Mouse (Mus musculus): Measurements from ENCODE around the gene Usp11. TPM values are rescaled to one million over a fixed set of nuclear protein-coding genes. Genes with fewer than 3 reads are reported as not detected.
A peak's percentile ranks its signal among the peaks of the same experiment; 100 is the strongest.

Gene Usp11
- polyA plus RNA-seq (2014; fragmentation: Nextera tagmentation; extraction: Ambion mirVana), result 81.4 and 91.6 TPM in 2 replicates

- H3K27ac ChIP-seq, result peak within 1 kb of the TSS; percentile 89
- 20% methylated on average over 32 of the region's 32 CpGs for WGBS
- peak within 1 kb of the TSS; percentile 74 for H3K9ac ChIP-seq
- no peaks in the 10 kb centered on the region for H3K4me1 ChIP-seq (replicated peaks; ENCODE audit: control insufficient read depth, insufficient read depth, low read length)
- ATAC-seq (ENCODE audit: low FRiP score), result peak; percentile 84
- no peaks in the 10 kb centered on the region for H3K9me3 ChIP-seq (ENCODE audit: control insufficient read depth, low read length)
- peaks cover 7% of the 10 kb centered on the region for H3K36me3 ChIP-seq (replicated peaks; ENCODE audit: control insufficient read depth, insufficient read depth)
- H3K27me3 ChIP-seq (ENCODE audit: control insufficient read depth, insufficient read depth, low read length), result no peaks in the 10 kb centered on the region
- peak; percentile 71 for DNase-seq (ENCODE audit: low spot score)
- peak within 1 kb of the TSS; percentile 61 for H3K4me3 ChIP-seq (replicated peaks; ENCODE audit: low read length)
- H3K4me2 ChIP-seq (replicated peaks), result peak within 1 kb of the TSS; percentile 55
These were observed at the start of gene Usp11 for GRCm38 (mm10) chrX:20703741-20704290. TSS of gene Usp11 (plus strand) at chrX:20703906.

- DNase-seq (ENCODE audit: low spot score) (no peak), ATAC-seq (ENCODE audit: low FRiP score) (no peak)
- Histone ChIP-seq H3K27ac (no peak overlapping the region), H3K4me1 (replicated peaks; ENCODE audit: control insufficient read depth, insufficient read depth, low read length) (0 out of 2 replicates have a peak, but pooled peaks cover 6% of the 10 kb centered on the region), H3K9ac (no peak overlapping the region), H3K4me3 (replicated peaks; ENCODE audit: low read length) (peak overlapping the region; percentile 43), H3K27me3 (ENCODE audit: control insufficient read depth, insufficient read depth, low read length) (no peaks in the 10 kb centered on the region), H3K36me3 (replicated peaks; ENCODE audit: control insufficient read depth, insufficient read depth) (no peaks in the 10 kb centered on the region), H3K9me3 (ENCODE audit: control insufficient read depth, low read length) (no peaks in the 10 kb centered on the region), H3K4me2 (replicated peaks) (peak overlapping the region; percentile 71)
- WGBS, result 32% methylated on average over 5 of the region's 5 CpGs
These were observed 46.1 kb upstream of the Usp11 start for GRCm38 (mm10) chrX:20657593-20657992.

GRCm38 (mm10) chrX:20658026-20658652 is 45.6 kb upstream of the Usp11 start, which contains the start of gene Uba1:
TSS of gene Uba1 (plus strand) at chrX:20658326.
- peak within 1 kb of the TSS; percentile 71 for H3K4me2 ChIP-seq (replicated peaks)
- no peaks in the 10 kb centered on the region for H3K36me3 ChIP-seq (replicated peaks; ENCODE audit: control insufficient read depth, insufficient read depth)
- WGBS, result 18% methylated on average over 27 of the region's 27 CpGs
- H3K4me1 ChIP-seq (replicated peaks; ENCODE audit: control insufficient read depth, insufficient read depth, low read length), result 0 out of 2 replicates have a peak, but pooled peaks cover 6% of the 10 kb centered on the region
- no peak within 1 kb of the TSS for H3K27ac ChIP-seq
- H3K9ac ChIP-seq, result peak within 1 kb of the TSS; percentile 40
- ATAC-seq (ENCODE audit: low FRiP score) (peak; percentile 87), DNase-seq (ENCODE audit: low spot score) (peak; percentile 81)
- H3K9me3 ChIP-seq (ENCODE audit: control insufficient read depth, low read length), result no peaks in the 10 kb centered on the region
- H3K27me3 ChIP-seq (ENCODE audit: control insufficient read depth, insufficient read depth, low read length), result no peaks in the 10 kb centered on the region
- H3K4me3 ChIP-seq (replicated peaks; ENCODE audit: low read length), result peak within 1 kb of the TSS; percentile 43

GRCm38 (mm10) chrX:20658891-20659406 is 44.8 kb upstream of the Usp11 start:
- DNase-seq (ENCODE audit: low spot score) (no peak), ATAC-seq (ENCODE audit: low FRiP score) (no peak)
- no peaks in the 10 kb centered on the region for H3K36me3 ChIP-seq (replicated peaks; ENCODE audit: control insufficient read depth, insufficient read depth)
- 0 out of 2 replicates have a peak, but pooled peaks cover 6% of the 10 kb centered on the region for H3K4me1 ChIP-seq (replicated peaks; ENCODE audit: control insufficient read depth, insufficient read depth, low read length)
- H3K9me3 ChIP-seq (ENCODE audit: control insufficient read depth, low read length), result no peaks in the 10 kb centered on the region
- peak overlapping the region; percentile 40 for H3K9ac ChIP-seq
- WGBS, result 19% methylated on average over 24 of the region's 24 CpGs
- H3K27me3 ChIP-seq (ENCODE audit: control insufficient read depth, insufficient read depth, low read length), result no peaks in the 10 kb centered on the region
- H3K4me3 ChIP-seq (replicated peaks; ENCODE audit: low read length), result peak overlapping the region; percentile 43
- H3K4me2 ChIP-seq (replicated peaks), result peak overlapping the region; percentile 71
- H3K27ac ChIP-seq, result no peak overlapping the region

GRCm38 (mm10) chrX:20662317-20662715 is 41.4 kb upstream of the Usp11 start:
- 27% methylated on average over 5 of the region's 5 CpGs for WGBS

GRCm38 (mm10) chrX:20662716-20663443 is 40.8 kb upstream of the Usp11 start:
- peak overlapping the region; percentile 65 for H3K4me3 ChIP-seq (replicated peaks; ENCODE audit: low read length)
- peak overlapping the region; percentile 68 for H3K4me2 ChIP-seq (replicated peaks)
- H3K4me1 ChIP-seq (replicated peaks; ENCODE audit: control insufficient read depth, insufficient read depth, low read length), result peaks cover 29% of the 10 kb centered on the region
- DNase-seq (ENCODE audit: low spot score), result peak; percentile 82
- peak overlapping the region; percentile 91 for H3K27ac ChIP-seq
- no peaks in the 10 kb centered on the region for H3K9me3 ChIP-seq (ENCODE audit: control insufficient read depth, low read length)
- peak; percentile 92 for ATAC-seq (ENCODE audit: low FRiP score)
- H3K9ac ChIP-seq, result peak overlapping the region; percentile 86
- no peaks in the 10 kb centered on the region for H3K27me3 ChIP-seq (ENCODE audit: control insufficient read depth, insufficient read depth, low read length)
- H3K36me3 ChIP-seq (replicated peaks; ENCODE audit: control insufficient read depth, insufficient read depth), result peaks cover 19% of the 10 kb centered on the region
- 16% methylated on average over 21 of the region's 28 CpGs for WGBS

More at GRCm38 (mm10) chrX:20662317-20662715, 41.4 kb upstream of the Usp11 start:
- Histone ChIP-seq H3K4me1 (replicated peaks; ENCODE audit: control insufficient read depth, insufficient read depth, low read length) (peaks cover 29% of the 10 kb centered on the region), H3K9ac (peak overlapping the region; percentile 28; the same call in 1 of the 2 replicates), H3K27me3 (ENCODE audit: control insufficient read depth, insufficient read depth, low read length) (no peaks in the 10 kb centered on the region), H3K4me3 (replicated peaks; ENCODE audit: low read length) (0 out of 2 replicates have a peak overlapping the region, but pooled peaks have one; percentile 65), H3K9me3 (ENCODE audit: control insufficient read depth, low read length) (no peaks in the 10 kb centered on the region), H3K4me2 (replicated peaks) (peak overlapping the region; percentile 33), H3K27ac (peak overlapping the region; percentile 70), H3K36me3 (replicated peaks; ENCODE audit: control insufficient read depth, insufficient read depth) (peaks cover 14% of the 10 kb centered on the region)
- ATAC-seq (ENCODE audit: low FRiP score) (peak; percentile 65), DNase-seq (ENCODE audit: low spot score) (no peak)

GRCm38 (mm10) chrX:20663444-20663790 is 40.3 kb upstream of the Usp11 start:
- ATAC-seq (ENCODE audit: low FRiP score), result no peak

GRCm38 (mm10) chrX:20687519-20688067 is 16.1 kb upstream of the Usp11 start, which contains the start of gene Cdk16:
TSS of gene Cdk16 (plus strand) at chrX:20687954.
- peak; percentile 93 for ATAC-seq (ENCODE audit: low FRiP score)
- Histone ChIP-seq H3K36me3 (replicated peaks; ENCODE audit: control insufficient read depth, insufficient read depth) (peaks cover 8% of the 10 kb centered on the region), H3K27ac (peak within 1 kb of the TSS; percentile 93), H3K9ac (peak within 1 kb of the TSS; percentile 78), H3K4me2 (replicated peaks) (peak within 1 kb of the TSS; percentile 72), H3K9me3 (ENCODE audit: control insufficient read depth, low read length) (no peaks in the 10 kb centered on the region), H3K4me3 (replicated peaks; ENCODE audit: low read length) (peak within 1 kb of the TSS; percentile 69), H3K4me1 (replicated peaks; ENCODE audit: control insufficient read depth, insufficient read depth, low read length) (peaks cover 12% of the 10 kb centered on the region), H3K27me3 (ENCODE audit: control insufficient read depth, insufficient read depth, low read length) (no peaks in the 10 kb centered on the region)
- 18% methylated on average over 16 of the region's 16 CpGs for WGBS
- peak; percentile 85 for DNase-seq (ENCODE audit: low spot score)

More at GRCm38 (mm10) chrX:20663444-20663790, 40.3 kb upstream of the Usp11 start:
- peak overlapping the region; percentile 65 for H3K4me3 ChIP-seq (replicated peaks; ENCODE audit: low read length)
- no peaks in the 10 kb centered on the region for H3K9me3 ChIP-seq (ENCODE audit: control insufficient read depth, low read length)
- WGBS, result 20% methylated on average over 9 of the region's 9 CpGs
- DNase-seq (ENCODE audit: low spot score), result peak; percentile 28
- H3K9ac ChIP-seq, result peak overlapping the region; percentile 86
- H3K4me1 ChIP-seq (replicated peaks; ENCODE audit: control insufficient read depth, insufficient read depth, low read length), result peaks cover 29% of the 10 kb centered on the region
- H3K36me3 ChIP-seq (replicated peaks; ENCODE audit: control insufficient read depth, insufficient read depth), result peaks cover 25% of the 10 kb centered on the region
- H3K27ac ChIP-seq, result peak overlapping the region; percentile 91
- H3K27me3 ChIP-seq (ENCODE audit: control insufficient read depth, insufficient read depth, low read length), result no peaks in the 10 kb centered on the region
- peak overlapping the region; percentile 68 for H3K4me2 ChIP-seq (replicated peaks)

All from hindbrain, embryonic 14.5 days (tissue).